Mouse (Mus musculus) liver, embryonic 11.5 days (tissue): ENCODE measurements around the gene Epb41. TPM values are rescaled to one million over a fixed set of nuclear protein-coding genes. Genes with fewer than 3 reads are reported as not detected.

Experiments
- ATAC-seq: fragments of 200-750 bp; cut with Nextera tagmentation; replicated peaks from 2 replicates; pipeline ENCODE4 v1.8.0; 2017; ENCODE audit warnings: moderate number of reproducible peaks, mild to moderate bottlenecking, moderate TSS enrichment, moderate library complexity; ENCODE audit not compliant: low FRiP score
- DNase-seq: peaks from one replicate; pipeline ENCODE4 v3.0.0-alpha.2; 2017; ENCODE audit warnings: low spot score
- H3K27ac ChIP-seq: fragments of 300-500 bp; sonication (generic); 2 replicates; pipeline ENCODE4 v1.5.1; 2014; ENCODE audit warnings: mild to moderate bottlenecking, low read depth, low read length, control low read depth
- H3K27me3 ChIP-seq: fragments of 300-500 bp; sonication (generic); replicated peaks from 2 replicates; pipeline ENCODE4 v1.6.1; 2014; ENCODE audit warnings: low read length, mixed read lengths; ENCODE audit not compliant: control insufficient read depth, insufficient read depth
- H3K36me3 ChIP-seq: fragments of 300-500 bp; sonication (generic); 2 replicates; pipeline ENCODE4 v1.6.1; 2014; ENCODE audit warnings: mild to moderate bottlenecking, low read length, moderate library complexity, mixed read lengths; ENCODE audit not compliant: control insufficient read depth, insufficient read depth
- H3K4me1 ChIP-seq: fragments of 300-500 bp; sonication (generic); replicated peaks from 2 replicates; pipeline ENCODE4 v1.6.1; 2014; ENCODE audit warnings: low read length, mixed read lengths; ENCODE audit not compliant: control insufficient read depth, insufficient read depth
- H3K4me2 ChIP-seq: fragments of 300-500 bp; sonication (generic); 2 replicates; pipeline ENCODE4 v1.6.1; 2014; ENCODE audit warnings: mild to moderate bottlenecking, control low read depth, moderate library complexity
- H3K4me3 ChIP-seq: fragments of 300-500 bp; sonication (generic); 2 replicates; pipeline ENCODE4 v1.5.1; 2014; ENCODE audit warnings: low read depth, low read length, control low read depth
- H3K9ac ChIP-seq: fragments of 300-500 bp; sonication (generic); 2 replicates; pipeline ENCODE4 v1.6.1; 2014; ENCODE audit warnings: low read depth, low read length, control low read depth
- H3K9me3 ChIP-seq: fragments of 300-500 bp; sonication (generic); 2 replicates; pipeline ENCODE4 v1.6.1; 2016; ENCODE audit warnings: low read length, inconsistent platforms, mixed read lengths; ENCODE audit not compliant: control insufficient read depth
- WGBS: fragments of 180-500 bp; shearing (Covaris S2); extraction: QIAGEN DNeasy Blood & Tissue Kit; methylation state at CpG from one replicate; pipeline ENCODE4 v1.1.7; 2014; 5-methylcytosine and 5-hydroxymethylcytosine counted together
- polyA plus RNA-seq: library from polyadenylated mRNA; unstranded; fragments of >200 nt; fragmentation: Nextera tagmentation; extraction: Ambion mirVana; gene quantifications from 2 replicates; pipeline ENCODE4 v1.2.1, GENCODE M21; 2014

The Epb41 gene
- polyA plus RNA-seq, 1 experiment from 2014 or later = 108 TPM

DNA sequence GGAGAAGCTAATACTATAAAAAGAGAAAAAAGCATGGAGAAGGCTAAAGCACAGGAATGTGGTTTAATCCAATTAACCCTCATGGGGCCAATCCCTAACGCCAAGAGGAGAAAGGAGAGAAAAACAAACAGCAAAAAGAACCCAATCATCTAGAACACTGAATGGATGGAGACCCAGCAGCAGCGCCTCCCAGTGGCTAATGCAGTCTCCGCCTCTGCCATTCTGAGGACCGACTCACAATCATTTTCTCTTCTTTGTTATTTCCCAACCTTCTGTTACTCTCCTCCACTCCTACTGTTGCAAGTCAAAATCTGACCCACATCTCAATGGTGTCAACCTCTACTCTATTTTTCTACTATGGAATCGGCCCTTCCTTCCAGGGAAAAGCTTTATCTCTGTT lies 78.1 kb downstream of the Epb41 start:
- no peak overlapping the region for H3K4me2 ChIP-seq
- peaks cover 16% of the 10 kb centered on the region for H3K36me3 ChIP-seq
- no peaks in the 10 kb centered on the region for H3K27me3 ChIP-seq
- no peak for DNase-seq
- no peak overlapping the region for H3K9ac ChIP-seq
- ATAC-seq = no peak
- no peak overlapping the region for H3K27ac ChIP-seq
- no peak overlapping the region for H3K4me3 ChIP-seq
- 70% methylated on average over 5 of the region's 5 CpGs for WGBS
- H3K9me3 ChIP-seq = no peaks in the 10 kb centered on the region
- H3K4me1 ChIP-seq = no peaks in the 10 kb centered on the region

DNA sequence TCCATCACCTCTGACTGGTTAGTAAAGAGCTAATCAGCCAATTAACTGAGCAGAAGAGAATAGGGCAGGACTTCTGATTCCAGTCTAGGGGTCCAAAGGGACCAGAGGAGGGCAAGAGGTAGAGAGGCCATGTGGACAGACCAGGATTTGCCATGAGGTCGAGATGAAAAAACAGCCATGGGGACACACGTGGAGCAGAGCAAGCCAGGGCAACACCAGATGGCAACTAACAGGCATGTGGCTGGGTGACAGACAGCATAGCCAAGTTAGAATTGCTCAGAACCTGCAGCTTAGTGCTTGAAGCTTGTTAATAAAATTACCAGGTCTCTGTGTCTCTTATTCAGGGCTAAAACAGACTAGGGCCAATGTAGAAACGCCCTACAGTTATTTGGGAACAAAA lies 81.3 kb downstream of the Epb41 start:
- H3K9me3 ChIP-seq = no peaks in the 10 kb centered on the region
- H3K9ac ChIP-seq = no peak overlapping the region
- DNase-seq (no peak), ATAC-seq (no peak)
- 80% methylated on average over 3 of the region's 3 CpGs for WGBS
- H3K27me3 ChIP-seq = no peaks in the 10 kb centered on the region
- no peak overlapping the region for H3K4me2 ChIP-seq
- H3K4me1 ChIP-seq = no peaks in the 10 kb centered on the region
- no peak overlapping the region for H3K27ac ChIP-seq
- peaks cover 6% of the 10 kb centered on the region; the same call in 1 of the 2 replicates for H3K36me3 ChIP-seq
- no peak overlapping the region for H3K4me3 ChIP-seq

DNA sequence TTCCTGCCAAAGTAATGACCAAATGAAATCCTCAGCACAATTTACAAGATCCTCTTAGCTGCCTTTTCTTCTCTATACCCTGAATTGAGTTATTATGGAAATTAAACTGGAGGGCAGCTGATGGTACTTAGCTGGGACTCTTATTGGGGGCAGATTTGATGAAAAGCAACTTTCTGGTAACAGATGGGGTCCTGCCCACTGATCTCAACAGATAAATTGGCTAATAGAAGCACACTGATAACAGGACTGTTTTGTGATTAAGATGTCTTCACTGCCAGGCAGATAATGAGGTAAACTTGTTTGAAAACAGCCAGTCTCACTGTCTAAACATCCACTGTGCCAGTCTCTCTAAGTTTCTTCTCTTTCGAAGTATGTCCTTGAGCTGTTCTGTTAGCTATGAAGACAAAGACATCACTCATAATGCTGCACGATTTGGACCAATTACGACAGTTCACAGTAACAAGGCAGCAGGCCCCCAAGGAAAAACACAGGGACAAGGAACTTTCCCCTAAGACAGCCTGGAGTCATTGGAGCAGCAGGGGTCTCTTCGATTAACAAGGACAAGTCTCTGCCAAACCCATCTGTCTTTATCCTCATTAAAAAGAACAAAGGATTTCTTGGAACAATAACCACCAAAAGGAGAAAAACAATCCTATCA lies 92.1 kb downstream of the Epb41 start:
- Histone ChIP-seq H3K9me3 (no peaks in the 10 kb centered on the region), H3K27ac (no peak overlapping the region), H3K9ac (no peak overlapping the region), H3K4me3 (no peak overlapping the region), H3K4me1 (no peaks in the 10 kb centered on the region), H3K4me2 (no peak overlapping the region), H3K36me3 (peaks cover 25% of the 10 kb centered on the region), H3K27me3 (no peaks in the 10 kb centered on the region)
- 77% methylated on average over 4 of the region's 4 CpGs for WGBS
- DNase-seq = no peak
- ATAC-seq = no peak

DNA sequence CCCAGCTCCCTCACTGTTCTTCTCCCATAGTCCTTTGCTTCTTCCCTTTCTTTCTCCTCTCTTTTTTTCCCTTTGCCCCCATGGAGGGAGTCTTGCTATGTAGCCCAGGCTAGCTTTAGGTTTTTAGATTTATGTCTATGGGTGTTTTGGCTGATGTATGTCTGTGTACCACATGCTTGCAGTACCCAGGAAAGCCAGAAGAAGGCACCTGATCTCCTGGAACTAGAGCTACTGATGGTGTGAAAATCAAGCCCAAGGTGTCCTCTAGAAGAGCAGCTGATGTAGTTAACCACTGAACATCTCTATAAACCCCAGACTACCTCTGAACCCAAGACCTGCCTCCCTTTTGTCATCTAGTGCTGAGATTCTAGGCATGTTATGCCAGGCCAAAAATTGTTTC lies 93.4 kb downstream of the Epb41 start:
- Histone ChIP-seq H3K4me2 (no peak overlapping the region), H3K9me3 (no peaks in the 10 kb centered on the region), H3K27ac (no peak overlapping the region), H3K4me1 (no peaks in the 10 kb centered on the region), H3K4me3 (no peak overlapping the region), H3K9ac (no peak overlapping the region), H3K27me3 (no peaks in the 10 kb centered on the region), H3K36me3 (peaks cover 26% of the 10 kb centered on the region)
- ATAC-seq (no peak), DNase-seq (no peak)

DNA sequence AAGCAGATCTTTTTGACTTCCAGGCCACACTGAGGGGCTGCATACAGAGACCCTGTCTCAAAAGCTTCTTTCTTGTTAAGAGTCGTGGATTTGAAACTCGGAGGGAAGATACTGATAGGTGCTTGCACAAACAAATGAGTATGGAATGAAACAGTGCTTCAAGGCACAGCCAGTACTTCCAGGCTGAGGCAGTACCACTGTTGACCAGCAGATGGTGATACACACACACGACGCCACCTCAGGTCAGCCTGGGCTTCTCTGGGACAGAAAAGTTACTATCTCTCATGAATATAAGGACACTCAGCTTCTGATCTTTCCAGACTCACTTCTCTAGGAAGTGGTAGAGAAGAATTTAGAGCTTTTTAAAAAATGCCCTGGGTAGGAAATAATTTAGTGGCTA lies 97.9 kb downstream of the Epb41 start:
- no peak overlapping the region for H3K27ac ChIP-seq
- WGBS = 31% methylated on average over 4 of the region's 4 CpGs
- peak; percentile 63; the same call in 1 of the 2 replicates for ATAC-seq

DNA sequence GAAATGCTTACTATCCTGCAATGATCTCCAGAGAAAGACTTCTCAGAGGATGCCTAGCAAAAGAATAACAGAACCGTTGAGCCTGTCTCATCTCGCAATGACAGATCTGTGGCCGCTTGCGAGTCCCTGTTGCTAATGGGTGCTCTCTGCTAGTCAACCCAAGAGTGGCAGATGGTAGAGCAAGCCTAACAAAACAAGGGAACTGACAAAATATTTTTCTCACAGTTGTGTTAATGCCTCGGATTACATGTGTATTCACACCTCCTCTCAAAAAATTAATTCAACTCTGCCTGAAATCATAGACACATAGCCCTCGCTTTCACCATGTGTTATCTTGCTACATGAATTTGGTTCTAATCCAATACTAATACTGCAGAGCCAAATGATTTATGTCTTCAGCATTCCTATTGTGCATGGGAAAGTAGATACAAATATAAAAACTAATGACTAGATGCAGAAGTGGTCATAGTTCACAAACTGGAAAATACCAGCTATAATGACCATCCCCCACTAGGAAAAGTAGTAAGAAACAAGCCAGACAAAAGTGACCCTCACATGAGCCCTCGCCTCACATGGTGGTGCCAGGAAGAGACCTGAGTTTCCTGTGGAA lies 104.8 kb downstream of the Epb41 start:
- no peak for ATAC-seq

More for the DNA sequence above, 97.9 kb downstream of the Epb41 start:
- no peak overlapping the region for H3K9ac ChIP-seq
- DNase-seq = peak; percentile 58
- H3K36me3 ChIP-seq = peaks cover 38% of the 10 kb centered on the region
- no peak overlapping the region for H3K4me3 ChIP-seq
- H3K9me3 ChIP-seq = no peaks in the 10 kb centered on the region
- H3K4me1 ChIP-seq = no peaks in the 10 kb centered on the region
- no peaks in the 10 kb centered on the region for H3K27me3 ChIP-seq
- no peak overlapping the region for H3K4me2 ChIP-seq

DNA sequence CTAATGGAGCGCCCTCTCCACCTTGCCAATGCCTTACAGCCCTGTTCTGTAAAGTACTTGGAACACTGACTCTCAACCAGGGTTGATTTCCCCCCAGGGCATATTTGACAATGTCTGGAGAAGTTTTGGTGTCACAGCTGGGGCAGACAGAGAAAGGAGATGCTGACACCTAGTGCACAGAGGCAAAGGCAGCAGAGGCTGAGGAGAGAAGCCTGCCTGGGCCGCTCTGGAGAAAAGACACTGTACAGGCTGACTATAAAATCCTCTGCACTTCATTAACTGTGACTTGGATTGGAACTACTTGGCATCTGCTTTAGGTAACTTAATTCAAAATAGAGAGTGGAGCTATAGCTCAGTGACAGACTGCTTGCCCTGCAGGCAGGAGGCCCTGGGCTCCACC lies 106.2 kb downstream of the Epb41 start:
- WGBS = 95% methylated on average over 2 of the region's 2 CpGs
- no peak for ATAC-seq
- peaks cover 42% of the 10 kb centered on the region for H3K36me3 ChIP-seq
- H3K27me3 ChIP-seq = no peaks in the 10 kb centered on the region
- H3K4me1 ChIP-seq = no peaks in the 10 kb centered on the region
- no peaks in the 10 kb centered on the region for H3K9me3 ChIP-seq
- no peak overlapping the region for H3K4me3 ChIP-seq
- no peak overlapping the region for H3K4me2 ChIP-seq
- no peak overlapping the region for H3K9ac ChIP-seq
- no peak for DNase-seq
- no peak overlapping the region for H3K27ac ChIP-seq

More for the DNA sequence above, 104.8 kb downstream of the Epb41 start:
- Histone ChIP-seq H3K4me3 (no peak overlapping the region), H3K4me1 (no peaks in the 10 kb centered on the region), H3K27me3 (no peaks in the 10 kb centered on the region), H3K9ac (no peak overlapping the region), H3K36me3 (peaks cover 51% of the 10 kb centered on the region), H3K4me2 (no peak overlapping the region), H3K9me3 (no peaks in the 10 kb centered on the region), H3K27ac (no peak overlapping the region)
- 90% methylated on average over 7 of the region's 7 CpGs for WGBS
- no peak for DNase-seq

DNA sequence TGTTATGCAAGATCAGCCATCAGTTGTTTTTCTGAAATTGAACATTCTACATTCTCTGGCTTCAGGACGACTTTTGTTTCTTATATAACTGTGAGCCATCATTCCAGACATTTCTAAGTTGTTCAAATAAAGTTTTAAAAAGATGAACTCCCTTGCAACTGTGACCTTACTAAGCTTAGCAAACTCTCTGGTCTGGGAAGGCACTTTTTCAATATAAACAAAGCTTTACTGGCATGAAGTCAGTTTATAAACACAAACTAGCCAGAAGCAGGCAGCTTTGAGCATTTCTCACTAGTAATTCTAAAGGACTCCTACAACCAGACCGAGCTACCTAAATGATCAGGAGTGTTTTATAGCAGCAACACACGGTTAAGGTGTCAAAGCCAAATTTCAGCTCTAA lies 118.0 kb downstream of the Epb41 start:
- Histone ChIP-seq H3K9ac (no peak overlapping the region), H3K9me3 (no peaks in the 10 kb centered on the region), H3K27me3 (no peaks in the 10 kb centered on the region), H3K4me2 (no peak overlapping the region), H3K4me3 (no peak overlapping the region), H3K36me3 (peaks cover 14% of the 10 kb centered on the region; the same call in 1 of the 2 replicates), H3K4me1 (no peaks in the 10 kb centered on the region), H3K27ac (no peak overlapping the region)
- 91% methylated on average over 3 of the region's 3 CpGs for WGBS
- no peak for ATAC-seq
- no peak for DNase-seq

DNA sequence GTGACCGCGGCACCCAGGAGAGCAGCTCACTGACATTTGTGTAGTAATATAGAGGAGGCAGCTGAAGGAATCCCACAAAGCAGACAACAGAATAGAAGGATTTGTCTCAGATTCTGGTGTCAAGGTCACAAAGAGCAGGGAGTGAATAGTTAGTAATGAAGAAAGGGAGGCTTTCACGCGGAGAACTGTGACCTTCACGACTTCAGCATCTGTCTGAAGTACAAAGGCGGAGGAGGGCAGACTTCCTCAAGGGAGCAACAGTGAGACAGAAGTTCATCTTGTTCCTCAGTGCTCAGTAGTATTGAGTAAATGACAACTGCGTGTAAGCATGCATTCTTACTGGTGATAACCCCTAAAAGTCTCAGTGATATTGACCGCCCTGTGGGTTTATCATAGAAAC lies 124.5 kb downstream of the Epb41 start:
- no peak overlapping the region for H3K9ac ChIP-seq
- H3K36me3 ChIP-seq = peaks cover 13% of the 10 kb centered on the region; the same call in 1 of the 2 replicates
- no peaks in the 10 kb centered on the region for H3K9me3 ChIP-seq
- 75% methylated on average over 8 of the region's 8 CpGs for WGBS
- DNase-seq = no peak
- no peaks in the 10 kb centered on the region for H3K27me3 ChIP-seq
- no peak overlapping the region for H3K4me2 ChIP-seq
- no peak for ATAC-seq
- H3K4me1 ChIP-seq = no peaks in the 10 kb centered on the region
- no peak overlapping the region for H3K27ac ChIP-seq
- no peak overlapping the region for H3K4me3 ChIP-seq
